Comparison of ENCODE assay signal across 16 mouse cellular contexts in genomic region chr10:48149875-48150274, GRCm38 (mm10).
"Had no signal": no experiment of that assay in that cellular context is flagged by ENCODE, and none has a peak within 500 bp of the region (broad histone marks: within the 10 kb centered on the region; RNA-seq: fewer than 3 reads in every experiment).

No protein-coding gene starts in this region.

- H3K4me1 ChIP-seq: neural tube, embryonic 13.5 days; neural tube, embryonic 15.5 days; stomach, embryonic 15.5 days had no signal

- H3K4me3 ChIP-seq: neural tube, embryonic 13.5 days; neural tube, embryonic 15.5 days; stomach, embryonic 15.5 days had no signal

- H3K9ac ChIP-seq: neural tube, embryonic 13.5 days; neural tube, embryonic 15.5 days; stomach, embryonic 15.5 days had no signal

- DNase-seq: retina, postnatal 1 day; right cerebral cortex, adult 18-20 months; right cerebral cortex, postnatal 14 days; right cerebral cortex, postnatal 25 days; right cerebral cortex, postnatal 4 days; spleen, adult 18-20 months; thymus, adult 18-20 months; thymus, adult 2 months; thymus, postnatal 14 days; thymus, postnatal 25 days; thymus, postnatal 36 days; thymus, postnatal 4 days had no signal

- H3K27ac ChIP-seq: neural tube, embryonic 13.5 days; neural tube, embryonic 15.5 days; stomach, embryonic 15.5 days; stomach, postnatal 0 days had no signal

- H3K4me2 ChIP-seq: neural tube, embryonic 13.5 days; neural tube, embryonic 15.5 days; stomach, embryonic 15.5 days had no signal

- H3K36me3 ChIP-seq: neural tube, embryonic 13.5 days; neural tube, embryonic 15.5 days; stomach, embryonic 15.5 days had no signal

- H3K27me3 ChIP-seq: neural tube, embryonic 13.5 days; neural tube, embryonic 15.5 days; stomach, embryonic 15.5 days had no signal

- H3K9me3 ChIP-seq: neural tube, embryonic 13.5 days; neural tube, embryonic 15.5 days; stomach, embryonic 15.5 days had no signal
